ENCODE assay signal across 11 mouse cellular contexts in the genomic region with DNA sequence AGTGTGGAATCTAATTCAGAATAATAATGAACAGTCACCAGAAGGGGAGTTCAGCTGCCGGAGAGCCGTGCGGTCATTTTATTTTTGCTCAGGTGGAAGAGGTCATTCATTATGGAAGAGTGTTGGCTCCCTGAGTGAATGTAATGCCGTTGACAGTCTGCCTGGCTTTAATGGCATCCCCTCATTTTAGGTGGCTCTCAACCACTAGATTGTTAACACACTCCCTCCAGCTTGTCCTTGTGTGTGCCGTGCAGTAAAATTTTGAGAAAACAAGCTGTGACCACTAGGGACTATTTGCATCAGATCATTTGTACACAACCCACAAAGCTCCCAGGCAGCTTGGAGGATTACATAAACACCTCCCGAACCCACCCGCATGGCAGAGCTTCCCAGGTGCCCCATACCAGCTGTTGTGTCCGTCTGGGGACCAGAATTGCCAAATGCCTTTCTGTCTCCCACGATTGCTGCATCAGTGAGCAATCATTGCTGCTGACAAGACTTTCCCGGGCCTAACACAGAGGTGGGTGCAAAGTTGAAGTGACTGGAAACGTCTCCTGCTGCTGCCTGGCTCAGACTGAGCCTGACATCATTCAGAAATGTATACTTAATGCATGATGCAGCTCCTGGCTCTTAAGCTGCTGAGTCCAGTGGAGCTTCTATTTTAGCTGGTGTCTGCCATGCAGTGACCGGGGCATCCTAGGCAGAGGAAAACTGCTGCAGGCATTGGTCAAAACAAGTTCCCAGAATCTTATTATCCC.
DNase-seq lines count a peak whose midpoint lies in the region; ATAC-seq and TF ChIP-seq lines count a peak whose summit lies in the region.
"Had no signal": no experiment of that assay in that cellular context is flagged by ENCODE, and none has a peak within 500 bp of the region (broad histone marks: within the 10 kb centered on the region; RNA-seq: fewer than 3 reads in every experiment).

No protein-coding gene starts in this region.

- 43% methylated on average over 12 of the region's 12 CpGs for WGBS in hindbrain, embryonic 14.5 days
- 75% methylated on average over 12 of the region's 12 CpGs for WGBS in hindbrain, embryonic 11.5 days
- WGBS in hindbrain, postnatal 0 days, result 37% methylated on average over 12 of the region's 12 CpGs
- 51% methylated on average over 12 of the region's 12 CpGs for WGBS in midbrain, embryonic 16.5 days

- H3K36me3 ChIP-seq in hindbrain, embryonic 14.5 days (replicated peaks; ENCODE audit: control insufficient read depth, insufficient read depth), result no peaks in the 10 kb centered on the region
- no peaks in the 10 kb centered on the region for H3K36me3 ChIP-seq in hindbrain, embryonic 11.5 days (ENCODE audit: control insufficient read depth, insufficient read depth, low read length)
- no peaks in the 10 kb centered on the region for H3K36me3 ChIP-seq in hindbrain, postnatal 0 days (ENCODE audit: insufficient read depth, low read length)
- no peaks in the 10 kb centered on the region for H3K36me3 ChIP-seq in midbrain, embryonic 16.5 days (ENCODE audit: control insufficient read depth, insufficient read depth, low read length)
- H3K36me3 ChIP-seq: embryonic facial prominence, embryonic 12.5 days had no signal

- H3K9ac ChIP-seq in hindbrain, embryonic 14.5 days, result no peak overlapping the region
- H3K9ac ChIP-seq in hindbrain, embryonic 11.5 days (ENCODE audit: low read depth, low read length), result no peak overlapping the region
- no peak overlapping the region for H3K9ac ChIP-seq in hindbrain, postnatal 0 days (replicated peaks; ENCODE audit: low read length)
- no peak overlapping the region for H3K9ac ChIP-seq in midbrain, embryonic 16.5 days (ENCODE audit: low read depth, low read length)
- H3K9ac ChIP-seq: embryonic facial prominence, embryonic 12.5 days had no signal

- no peak overlapping the region for H3K4me3 ChIP-seq in hindbrain, embryonic 14.5 days (replicated peaks; ENCODE audit: low read length)
- no peak overlapping the region for H3K4me3 ChIP-seq in hindbrain, embryonic 11.5 days (ENCODE audit: low read depth, low read length)
- no peak overlapping the region for H3K4me3 ChIP-seq in hindbrain, postnatal 0 days (ENCODE audit: low read length)
- H3K4me3 ChIP-seq in midbrain, embryonic 16.5 days (ENCODE audit: low read depth, low read length), result no peak overlapping the region
- H3K4me3 ChIP-seq: embryonic facial prominence, embryonic 12.5 days had no signal

- TF ChIP-seq CTCF in hindbrain, postnatal 0 days (IDR thresholded peaks at IDR 0.05; ENCODE audit: low read depth), result 0 out of 2 replicates have a peak, but pooled peaks have one; percentile 13

- no peak for DNase-seq in hindbrain, embryonic 14.5 days (ENCODE audit: low spot score)
- no peak for DNase-seq in hindbrain, embryonic 11.5 days (ENCODE audit: low spot score)
- DNase-seq in cerebellum, postnatal 14 days, result peak; percentile 19 to 32
- peak; percentile 42 for DNase-seq in hindbrain, postnatal 0 days (ENCODE audit: low spot score)
- no peak for DNase-seq in heart, adult 9 months (ENCODE audit: low spot score in 2 of 2)
- no peak for DNase-seq in adrenal gland, adult 8-10 months
- DNase-seq: gastrocnemius, postnatal 14 days; kidney, adult 18-20 months; lung, adult 18-20 months had no signal

- no peaks in the 10 kb centered on the region for H3K27me3 ChIP-seq in hindbrain, embryonic 14.5 days (ENCODE audit: control insufficient read depth, insufficient read depth, low read length)
- H3K27me3 ChIP-seq in hindbrain, embryonic 11.5 days (ENCODE audit: control insufficient read depth, insufficient read depth, low read length), result no peaks in the 10 kb centered on the region
- no peaks in the 10 kb centered on the region for H3K27me3 ChIP-seq in hindbrain, postnatal 0 days (ENCODE audit: insufficient read depth, low read length)
- H3K27me3 ChIP-seq in midbrain, embryonic 16.5 days (ENCODE audit: control insufficient read depth, insufficient read depth, low read depth, low read length), result no peaks in the 10 kb centered on the region
- H3K27me3 ChIP-seq: embryonic facial prominence, embryonic 12.5 days had no signal

- H3K4me2 ChIP-seq in hindbrain, embryonic 14.5 days (replicated peaks), result no peak overlapping the region
- H3K4me2 ChIP-seq in hindbrain, embryonic 11.5 days (replicated peaks; ENCODE audit: low read depth, low read length), result no peak overlapping the region
- 0 out of 2 replicates have a peak overlapping the region, but pooled peaks have one; percentile 14 for H3K4me2 ChIP-seq in hindbrain, postnatal 0 days (ENCODE audit: low read depth, low read length)
- peak overlapping the region; percentile 21; the same call in 1 of the 2 replicates for H3K4me2 ChIP-seq in midbrain, embryonic 16.5 days (ENCODE audit: low read length)
- H3K4me2 ChIP-seq: embryonic facial prominence, embryonic 12.5 days had no signal

- no peaks in the 10 kb centered on the region for H3K9me3 ChIP-seq in hindbrain, embryonic 14.5 days (ENCODE audit: control insufficient read depth, low read length)
- H3K9me3 ChIP-seq in hindbrain, embryonic 11.5 days (ENCODE audit: control insufficient read depth, low read length), result no peaks in the 10 kb centered on the region
- H3K9me3 ChIP-seq in hindbrain, postnatal 0 days (ENCODE audit: low read length), result no peaks in the 10 kb centered on the region
- H3K9me3 ChIP-seq in midbrain, embryonic 16.5 days (replicated peaks; ENCODE audit: control insufficient read depth, low read length, poor library complexity, severe bottlenecking), result no peaks in the 10 kb centered on the region
- H3K9me3 ChIP-seq: embryonic facial prominence, embryonic 12.5 days had no signal

- H3K27ac ChIP-seq in hindbrain, embryonic 14.5 days, result no peak overlapping the region
- no peak overlapping the region for H3K27ac ChIP-seq in hindbrain, embryonic 11.5 days (ENCODE audit: low read depth, low read length)
- no peak overlapping the region for H3K27ac ChIP-seq in hindbrain, postnatal 0 days
- H3K27ac ChIP-seq in midbrain, embryonic 16.5 days (ENCODE audit: low read length), result no peak overlapping the region
- H3K27ac ChIP-seq: embryonic facial prominence, embryonic 12.5 days had no signal

- peak; percentile 24; the same call in 1 of the 2 replicates for ATAC-seq in hindbrain, embryonic 14.5 days (ENCODE audit: low FRiP score)
- no peak for ATAC-seq in hindbrain, embryonic 11.5 days (ENCODE audit: low FRiP score)
- ATAC-seq in hindbrain, postnatal 0 days, result peak; percentile 49; the same call in 1 of the 2 replicates
- peak; percentile 66 for ATAC-seq in midbrain, embryonic 16.5 days

- peaks cover 7% of the 10 kb centered on the region; the same call in 1 of the 2 replicates for H3K4me1 ChIP-seq in hindbrain, embryonic 14.5 days (replicated peaks; ENCODE audit: control insufficient read depth, insufficient read depth, low read length)
- no peaks in the 10 kb centered on the region for H3K4me1 ChIP-seq in hindbrain, embryonic 11.5 days (replicated peaks; ENCODE audit: control insufficient read depth, insufficient read depth, low read length)
- no peaks in the 10 kb centered on the region for H3K4me1 ChIP-seq in hindbrain, postnatal 0 days (ENCODE audit: insufficient read depth, low read length)
- peaks cover 3% of the 10 kb centered on the region; the same call in 1 of the 2 replicates for H3K4me1 ChIP-seq in midbrain, embryonic 16.5 days (ENCODE audit: control insufficient read depth, insufficient read depth, low read length)
- H3K4me1 ChIP-seq: embryonic facial prominence, embryonic 12.5 days had no signal

Comparison
In these comparisons a context has a peak if more than half of its experiments do, and no peak if none do; other contexts are left out.
1. DNase-seq: peak in cerebellum, postnatal 14 days (2 of 2) and hindbrain, postnatal 0 days (single experiment); none in hindbrain, embryonic 14.5 days (single experiment), hindbrain, embryonic 11.5 days (single experiment), heart, adult 9 months (0 of 2) and adrenal gland, adult 8-10 months (single experiment).
2. H3K4me2 ChIP-seq: peak in hindbrain, postnatal 0 days (single experiment) and midbrain, embryonic 16.5 days (single experiment); none in hindbrain, embryonic 14.5 days (single experiment) and hindbrain, embryonic 11.5 days (single experiment).